Mouse (Mus musculus) stomach, postnatal 0 days (tissue): Measurements from ENCODE around the gene Tbc1d7.

Source experiments
- CTCF ChIP-seq: IDR thresholded peaks from 2 replicates; pipeline ENCODE4 v1.5.1; 2016; ENCODE audit warnings: antibody characterized with exemption, low read depth, mild to moderate bottlenecking, moderate library complexity
- EP300 ChIP-seq: optimal IDR thresholded peaks from 2 replicates; pipeline ENCODE3; 2016; ENCODE audit warnings: antibody characterized with exemption

GRCm38 (mm10) chr13:43112707-43113106, 58.6 kb downstream of the Tbc1d7 start:
- TF ChIP-seq CTCF (no peak), EP300 (no peak)
